10 mouse cellular contexts compared by ENCODE assay signal in genomic region chr17:65726274-65726673, GRCm38 (mm10). TPM values are rescaled to one million over a fixed set of nuclear protein-coding genes. Genes with fewer than 3 reads are reported as not detected.
A peak's percentile ranks its signal among the peaks of the same experiment; 100 is the strongest.
DNase-seq lines count a peak whose midpoint lies in the region; ATAC-seq and TF ChIP-seq lines count a peak whose summit lies in the region.
"Had no signal": no experiment of that assay in that cellular context is flagged by ENCODE, and none has a peak within 500 bp of the region (broad histone marks: within the 10 kb centered on the region; RNA-seq: fewer than 3 reads in every experiment).

No protein-coding gene starts in this region.

- DNase-seq in gastrocnemius, adult 2 months: no peak
- DNase-seq in gastrocnemius, adult 18-20 months (ENCODE audit: low spot score): no peak
- DNase-seq in 3134 (ENCODE audit: extremely low read depth, insufficient read length, low spot score) (peak; percentile 67), NIH3T3 (ENCODE audit: low read depth) (peak; percentile 63)
- no peak for DNase-seq in urinary bladder, adult 18-20 months (ENCODE audit: low spot score in 2 of 2)
- DNase-seq in gastrocnemius, postnatal 25 days: no peak
- no peak for DNase-seq in cerebellum, adult 9-11 months
- DNase-seq: adrenal gland, postnatal 25 days; gastrocnemius, postnatal 10 days had no signal

- intact Hi-C loops in gastrocnemius, adult 2 months (cut with DNase I): no loop called here

- 74% methylated on average over 6 of the region's 6 CpGs for WGBS in liver, embryonic 15.5 days (ENCODE audit: insufficient replicate concordance)

- 0 out of 2 replicates have a peak overlapping the region, but pooled peaks have one; percentile 40 for H3K27ac ChIP-seq in gastrocnemius, adult 2 months
- H3K27ac ChIP-seq in liver, embryonic 15.5 days (replicated peaks): peak overlapping the region; percentile 49; the same call in 1 of the 2 replicates

- no peaks in the 10 kb centered on the region for H3K9me3 ChIP-seq in liver, embryonic 15.5 days (replicated peaks)

- 0 out of 2 replicates have a peak, but pooled peaks cover 15% of the 10 kb centered on the region for H3K4me1 ChIP-seq in liver, embryonic 15.5 days (replicated peaks)

- H3K27me3 ChIP-seq in liver, embryonic 15.5 days: no peaks in the 10 kb centered on the region

- no peak overlapping the region for H3K4me3 ChIP-seq in gastrocnemius, adult 2 months
- no peak overlapping the region for H3K4me3 ChIP-seq in liver, embryonic 15.5 days (replicated peaks)

- H3K9ac ChIP-seq in liver, embryonic 15.5 days: no peak overlapping the region

- H3K4me2 ChIP-seq in liver, embryonic 15.5 days: no peak overlapping the region

- ATAC-seq in liver, embryonic 15.5 days (ENCODE audit: insufficient read depth): no peak

- peak; percentile 45 for TF ChIP-seq CTCF in gastrocnemius, adult 2 months (IDR thresholded peaks at IDR 0.05)

- no peaks in the 10 kb centered on the region for H3K36me3 ChIP-seq in liver, embryonic 15.5 days (replicated peaks)

RNA-seq across cellular contexts. Expression of gene Rab31, which starts 46.3 kb away (rescaled TPM):
- total RNA-seq in gastrocnemius, adult 2 months (2021): 1 to 10 TPM; 3.4 to 7.4 TPM
- 1 to 10 TPM; 4.6 to 5.1 TPM for total RNA-seq in gastrocnemius, adult 18-20 months (2021)
- 6.1 and 6.3 TPM in 2 replicates for polyA plus RNA-seq in liver, embryonic 15.5 days (2015; fragmentation: Nextera tagmentation; extraction: Ambion mirVana)
- total RNA-seq in gastrocnemius, postnatal 25 days (2021): 1 to 10 TPM; 6.9 to 8.1 TPM

RNA-seq across cellular contexts. Expression of gene Ppp4r1, which starts 56.1 kb away (rescaled TPM):
- total RNA-seq in gastrocnemius, adult 2 months (2021): 10 to 100 TPM; 24.8 to 30.3 TPM
- 10 to 100 TPM; 20.7 to 22.6 TPM for total RNA-seq in gastrocnemius, adult 18-20 months (2021)
- polyA plus RNA-seq in liver, embryonic 15.5 days (2015; fragmentation: Nextera tagmentation; extraction: Ambion mirVana): 9.5 and 10.7 TPM in 2 replicates
- 10 to 100 TPM; 19.9 to 24.3 TPM for total RNA-seq in gastrocnemius, postnatal 25 days (2021)

Comparison
In these comparisons a context has a peak if more than half of its experiments do, and no peak if none do; other contexts are left out.
1. DNase-seq: peak in 3134 (single experiment) and NIH3T3 (single experiment); none in gastrocnemius, adult 2 months (single experiment), gastrocnemius, adult 18-20 months (single experiment), urinary bladder, adult 18-20 months (0 of 2), gastrocnemius, postnatal 25 days (single experiment) and cerebellum, adult 9-11 months (single experiment).